Mouse (Mus musculus) C3H10T1/2 (cell line): ENCODE measurements around the gene Ubr1. TPM values are rescaled to one million over a fixed set of nuclear protein-coding genes. Genes with fewer than 3 reads are reported as not detected.

Experiments used
- polyA plus RNA-seq, 2 experiments: library from polyadenylated mRNA; unstranded; fragments of >200 nt; fragmentation: generic; extraction: Trizol; gene quantifications; one replicate each; pipeline ENCODE4 v1.2.1; 2012; ENCODE audit warnings: missing spikeins in 2 of 2

Ubr1 gene
- polyA plus RNA-seq = 1 to 10 TPM in 1 of 2 experiments, under 1 TPM in 1; 0.18 to 2.8 TPM

DNA sequence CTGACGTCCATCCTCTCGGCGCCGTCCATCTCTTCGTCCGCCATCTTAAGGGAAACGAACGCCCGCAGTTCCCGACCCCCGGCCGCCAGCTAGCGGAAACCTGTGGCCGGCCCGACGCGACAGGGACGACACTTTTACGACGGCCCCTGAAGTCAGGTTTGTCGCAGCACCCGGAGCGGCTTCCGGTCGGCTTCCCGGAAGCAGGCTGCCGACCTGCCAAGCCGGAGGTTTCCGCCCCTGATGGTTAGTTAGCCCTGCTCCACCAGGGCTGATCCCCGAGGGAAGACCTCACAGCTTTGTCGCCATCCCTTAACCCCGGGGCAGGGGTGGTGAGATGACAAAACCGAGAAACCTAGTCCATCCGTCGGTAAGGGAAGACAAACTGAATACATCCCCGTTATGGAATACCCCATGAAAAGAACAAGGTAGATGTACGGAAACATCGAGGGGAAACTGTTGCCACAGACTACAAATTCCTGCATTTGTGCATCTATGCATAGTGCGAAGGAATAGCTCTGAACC is at the start of gene Ubr1:
Gene Ubr1 (minus strand): TSS at position 157 of the 522 bp plus-strand sequence.

DNA sequence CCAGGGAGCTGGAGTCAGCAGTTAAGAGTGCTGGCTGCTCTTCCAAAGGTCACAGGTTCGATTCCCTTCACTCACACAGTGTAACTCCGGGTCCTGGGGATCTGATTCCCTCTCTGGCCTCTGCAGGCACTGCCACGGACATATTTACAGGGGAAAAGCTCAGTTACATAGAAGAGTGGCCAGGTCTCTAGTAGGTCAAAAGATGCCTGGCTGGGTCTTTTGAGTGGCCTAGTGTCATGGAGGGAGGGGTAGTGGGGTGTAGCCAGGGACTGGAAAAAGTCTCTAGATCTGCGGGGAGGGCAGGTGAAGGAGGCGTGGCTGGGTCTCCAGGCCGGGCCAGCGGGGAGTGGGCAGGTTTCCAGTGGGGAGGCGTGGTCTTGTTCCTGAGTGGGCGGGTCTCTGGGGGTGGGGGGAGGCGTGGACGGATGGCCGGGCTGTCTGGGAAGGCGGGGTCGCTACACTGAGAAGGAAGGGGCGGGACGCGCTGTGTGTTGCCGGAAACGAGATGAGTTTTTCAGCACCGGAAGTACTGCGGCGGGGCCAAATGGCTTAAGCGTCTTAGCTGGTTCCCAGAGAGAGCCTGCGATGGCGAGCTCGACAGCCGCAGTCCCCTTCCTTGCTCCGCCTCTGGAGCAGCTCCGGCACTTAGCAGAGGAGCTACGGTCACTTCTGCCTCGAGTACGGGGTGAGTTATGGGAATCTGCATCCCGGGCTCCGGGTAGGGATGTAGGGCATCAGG is 37.6 kb upstream of the Ubr1 start, which contains the start of gene Ccndbp1:
Gene Ccndbp1 (plus strand): TSS at position 479 of the 739 bp plus-strand sequence.

DNA sequence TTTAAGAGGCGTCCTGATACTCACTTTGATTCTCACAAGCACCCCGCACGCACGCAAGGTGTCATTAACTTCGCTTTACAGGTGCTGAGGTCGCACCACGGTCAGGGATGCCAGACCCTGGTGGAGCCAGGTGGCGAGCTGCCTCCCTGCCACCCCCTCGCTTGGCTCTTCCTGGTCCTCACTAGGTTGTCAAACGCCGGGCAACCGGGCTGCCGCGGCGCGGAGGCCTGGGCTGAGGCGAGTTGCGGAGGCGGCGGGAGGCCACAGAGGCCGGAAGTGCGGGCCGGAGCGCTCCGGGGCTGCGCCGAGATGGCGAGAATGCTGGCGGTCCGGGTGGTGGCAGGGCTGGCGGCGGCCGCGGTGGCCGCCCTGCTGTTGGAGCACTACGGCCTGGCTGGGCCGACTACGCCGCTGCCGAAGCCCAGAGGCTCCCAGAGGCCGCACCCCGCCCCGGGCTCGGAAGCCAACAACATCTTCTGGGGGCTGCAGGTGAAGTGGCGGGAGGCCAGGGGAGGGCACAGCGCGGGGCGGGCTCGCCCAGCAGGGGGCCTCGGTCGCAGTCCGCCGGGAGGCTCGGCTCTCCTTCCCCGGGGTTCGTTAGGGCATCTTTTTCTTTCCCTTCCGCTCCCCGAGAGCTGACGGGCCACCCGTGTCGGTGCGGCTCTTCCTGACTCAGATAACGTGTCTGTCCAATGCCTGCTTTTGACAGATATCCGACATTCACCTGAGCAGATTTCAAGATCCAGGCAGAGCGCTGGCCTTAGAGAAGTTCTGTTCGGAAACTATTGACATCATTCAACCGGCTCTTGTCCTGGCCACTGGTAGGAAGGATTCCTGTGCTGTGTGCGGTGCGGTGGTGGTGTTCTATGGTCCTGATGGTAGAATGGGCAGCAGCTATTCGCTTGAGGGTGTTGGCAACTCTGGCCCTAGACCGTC is 6.7 kb upstream of the Ubr1 start, which contains the start of gene Tmem62:
Gene Tmem62 (plus strand): TSS at position 28 of the 936 bp plus-strand sequence.

DNA sequence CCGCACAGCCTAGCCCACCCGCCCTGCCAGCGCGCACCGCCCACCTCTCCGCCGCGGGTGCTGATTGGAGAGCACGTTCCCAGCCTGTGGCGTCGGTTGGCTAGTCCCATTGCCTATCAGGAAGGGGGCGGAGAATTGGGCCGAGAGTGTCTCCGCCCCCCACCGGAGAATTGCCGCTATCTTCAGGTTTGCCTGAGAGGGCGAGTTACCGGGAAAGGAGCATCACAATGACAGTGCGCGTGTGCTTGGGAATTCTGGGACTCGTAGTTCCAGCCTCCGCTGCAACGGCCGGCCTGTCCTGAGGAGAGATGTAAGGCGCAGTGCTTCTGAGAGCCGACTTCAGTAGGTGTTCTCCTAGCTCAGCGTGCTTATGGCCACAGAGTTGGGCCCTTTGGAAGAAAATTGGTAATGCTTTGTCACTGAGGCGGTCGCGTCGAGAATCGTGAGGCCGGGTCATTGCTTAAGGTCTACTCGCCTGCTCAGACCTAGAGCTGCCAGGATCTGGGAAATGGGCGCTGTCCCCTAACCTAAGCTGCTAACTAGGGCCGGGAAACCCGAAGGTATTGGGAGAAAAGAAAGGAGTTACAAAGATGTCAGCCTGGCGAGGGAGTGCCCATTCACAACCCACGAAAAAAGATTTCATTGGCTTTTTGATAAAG is 120.0 kb downstream of the Ubr1 start, which contains the start of gene Ttbk2:
Gene Ttbk2 (minus strand): TSS at position 181 of the 659 bp plus-strand sequence.

DNA sequence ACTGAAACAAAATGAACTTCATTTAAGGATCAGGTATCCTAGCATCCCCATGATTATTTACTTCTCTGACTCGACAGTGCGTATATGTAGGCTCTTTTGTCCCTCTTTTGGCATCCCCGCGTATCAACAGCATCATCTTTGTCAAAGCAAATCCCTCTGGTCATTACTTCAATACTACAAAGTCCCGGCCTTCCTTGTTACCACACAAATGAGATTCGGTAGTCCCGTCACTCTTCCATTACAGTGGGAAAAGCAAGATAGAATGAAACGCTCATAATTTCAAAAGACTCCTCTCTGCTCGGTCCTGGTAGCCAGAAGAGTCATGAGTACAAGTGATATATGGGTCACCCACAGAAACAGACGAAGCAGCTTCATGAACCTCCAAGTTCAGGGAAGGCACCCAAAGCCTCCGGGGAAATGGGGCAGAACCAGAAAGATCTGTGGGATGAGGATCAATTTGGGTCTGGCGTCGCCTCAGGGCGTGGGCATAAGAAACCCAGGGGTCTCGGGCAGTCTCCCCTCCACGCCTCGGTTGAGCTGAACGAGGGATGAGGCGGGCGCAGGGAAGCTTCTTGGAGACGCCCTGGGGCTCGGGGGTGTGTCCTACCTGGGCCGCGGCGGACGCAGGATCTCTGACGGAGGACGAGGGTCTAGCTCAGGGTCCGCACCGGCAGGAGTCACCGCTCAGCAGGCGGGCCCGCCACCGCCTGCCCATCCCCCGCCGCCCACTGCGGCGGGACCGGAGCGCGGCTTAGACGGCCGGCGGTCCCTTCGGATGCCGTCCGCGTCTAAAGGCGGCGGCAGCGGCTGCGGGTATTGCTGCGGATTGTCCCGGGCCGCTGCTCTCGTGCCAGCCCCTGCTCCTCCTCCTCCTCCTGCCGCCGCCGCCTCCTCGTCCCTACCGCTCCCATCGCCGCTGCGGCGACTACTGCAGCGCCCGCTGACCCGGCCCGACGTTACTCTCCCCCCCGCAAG is 120.8 kb downstream of the Ubr1 start, which contains the start of gene Cdan1:
Gene Cdan1 (minus strand): TSS at position 680 of the 975 bp plus-strand sequence.

Other genes with a start within 250 kb of the Ubr1 start
- gene Cdan1, start 120.6 kb downstream of the Ubr1 start, polyA plus RNA-seq = 1 to 10 TPM; 2.8 to 6.8 TPM
- gene Ttbk2, start 120.1 kb downstream of the Ubr1 start, polyA plus RNA-seq = 1 to 10 TPM in 1 of 2 experiments, under 1 TPM in 1; 0.06 to 1.9 TPM
- 1 to 10 TPM in 1 of 2 experiments, under 1 TPM in 1; 0.56 to 4.0 TPM for gene Tmem62, start 6.3 kb upstream of the Ubr1 start, polyA plus RNA-seq
- gene Ccndbp1, start 37.7 kb upstream of the Ubr1 start, polyA plus RNA-seq = 10 to 100 TPM in 1 of 2 experiments, 1 to 10 TPM in 1; 8.8 to 36.3 TPM
- gene Epb42, start 66.4 kb upstream of the Ubr1 start, polyA plus RNA-seq = not detected
- gene Tgm5, start 115.1 kb upstream of the Ubr1 start, polyA plus RNA-seq = 10 to 100 TPM in 1 of 2 experiments, under 1 TPM in 1; 0.08 to 10.2 TPM
- not detected for gene Tgm7, start 139.1 kb upstream of the Ubr1 start, polyA plus RNA-seq
- 1 to 10 TPM in 1 of 2 experiments, under 1 TPM in 1; 0.12 to 1.8 TPM for gene Adal, start 169.7 kb upstream of the Ubr1 start, polyA plus RNA-seq
- 1 to 10 TPM; 1.3 to 2.5 TPM for gene Lcmt2, start 169.9 kb upstream of the Ubr1 start, polyA plus RNA-seq
- gene Tubgcp4, start 199.9 kb upstream of the Ubr1 start, polyA plus RNA-seq = 10 to 100 TPM in 1 of 2 experiments, 1 to 10 TPM in 1; 3.5 to 12.2 TPM
- 1 to 10 TPM in 1 of 2 experiments, under 1 TPM in 1; 0.96 to 3.4 TPM for gene Zscan29, start 200.4 kb upstream of the Ubr1 start, polyA plus RNA-seq